Mouse (Mus musculus): ENCODE data around the gene Fam117b.

DNA sequence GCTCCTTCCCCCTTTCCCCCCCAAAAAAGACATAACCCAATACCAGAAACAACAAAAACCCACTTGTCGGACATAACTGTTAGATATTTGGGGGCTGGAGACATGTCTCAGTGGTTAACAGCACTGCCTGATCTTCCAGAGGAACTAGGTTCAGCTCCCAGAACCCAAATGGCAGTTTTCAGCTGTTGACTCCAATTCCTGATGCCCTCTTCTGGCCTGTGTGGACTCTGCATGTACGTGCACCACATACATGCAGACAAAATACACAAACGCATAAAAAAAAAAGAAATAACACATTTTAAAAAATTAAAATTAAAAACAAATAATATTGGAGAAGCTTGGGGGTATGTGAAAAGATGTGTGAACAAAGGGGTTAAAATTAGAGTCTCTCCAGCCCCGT lies 54.5 kb downstream of the Fam117b start:
- TF ChIP-seq CTCF (IDR thresholded peaks at IDR 0.05; ENCODE audit: extremely low read depth, insufficient read depth, insufficient read length, insufficient replicate concordance) (peak; percentile 45; the same call in 1 of the 2 replicates), POLR2A (IDR thresholded peaks at IDR 0.05; ENCODE audit: low read depth, low read length) (no peak)

Measured in spleen, adult 2 months (tissue).